Mouse (Mus musculus) limb, embryonic 15.5 days (tissue): ENCODE results near the gene Cog4. TPM values are rescaled to one million over a fixed set of nuclear protein-coding genes. Genes with fewer than 3 reads are reported as not detected.

Experiments used
- polyA plus RNA-seq: library from polyadenylated mRNA; unstranded; fragments of >200 nt; fragmentation: Nextera tagmentation; extraction: Ambion mirVana; gene quantifications from 2 replicates; pipeline ENCODE4 v1.2.1, GENCODE M21; 2015

Gene Cog4
- polyA plus RNA-seq, 1 experiment from 2014 or later: 77.8 TPM

Other genes starting within 250 kb of the Cog4 start
- 13.1 and 14.2 TPM in 2 replicates for gene Vac14, start 228.0 kb upstream of the Cog4 start, polyA plus RNA-seq
- gene Mtss1l, start 125.1 kb upstream of the Cog4 start, polyA plus RNA-seq: 9.6 and 10.2 TPM in 2 replicates
- gene Il34, start 40.7 kb upstream of the Cog4 start, polyA plus RNA-seq: 5.0 and 5.3 TPM in 2 replicates
- 125 and 127 TPM in 2 replicates for gene Sf3b3, start 187 bp downstream of the Cog4 start, polyA plus RNA-seq
- 10.9 and 12.2 TPM in 2 replicates for gene Fuk, start 55.9 kb downstream of the Cog4 start, polyA plus RNA-seq
- 29.6 and 32.6 TPM in 2 replicates for gene St3gal2, start 73.3 kb downstream of the Cog4 start, polyA plus RNA-seq
- gene Ddx19a, start 151.2 kb downstream of the Cog4 start, polyA plus RNA-seq: 12.4 and 15.9 TPM in 2 replicates
- gene Ddx19b, start 185.2 kb downstream of the Cog4 start, polyA plus RNA-seq: 4.9 and 5.0 TPM in 2 replicates
- gene Aars, start 186.5 kb downstream of the Cog4 start, polyA plus RNA-seq: 48.0 and 48.4 TPM in 2 replicates
- 8.2 and 9.7 TPM in 2 replicates for gene Exosc6, start 209.7 kb downstream of the Cog4 start, polyA plus RNA-seq
- gene Clec18a, start 245.8 kb downstream of the Cog4 start, polyA plus RNA-seq: not detected in 2 replicates
- gene Pdpr, start 248.0 kb downstream of the Cog4 start, polyA plus RNA-seq: 8.9 and 10.0 TPM in 2 replicates